Mouse (Mus musculus) left cerebral cortex, adult 18-20 months (tissue): ENCODE measurements at regions not wholly inside any gene's neighbourhood (a gene's known extent, or its start where the extent isn't known, plus 50 kb on each side); places are given as distances from the start of the nearest gene placed in this dataset.

ENCODE experiments used
- DNase-seq, 2 experiments: peaks; one replicate each; pipeline ENCODE4 v3.0.0; 2021 to 2022; ENCODE audit warnings: low spot score in 2 of 2, mixed read lengths in 1 of 2

DNA sequence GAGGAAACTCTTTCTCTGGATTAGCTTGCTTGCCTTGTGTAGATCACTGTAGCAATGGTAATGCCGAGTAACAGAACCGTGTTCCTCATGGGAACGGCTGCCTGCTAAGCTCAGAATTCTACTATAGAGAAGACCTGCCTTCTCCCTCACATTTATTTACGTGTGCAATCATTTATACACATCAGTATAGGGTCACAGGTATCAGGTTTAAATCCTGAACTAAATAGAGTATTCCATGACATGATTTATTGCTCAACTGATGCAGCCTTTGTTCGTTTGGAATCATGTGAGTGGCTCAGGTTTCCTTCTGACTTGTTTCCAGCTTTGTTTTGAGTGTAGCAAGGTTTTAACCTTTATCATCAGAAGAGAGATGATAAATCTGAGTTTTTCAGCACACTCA lies 329.4 kb downstream of the Galc start:
- DNase-seq: no peak

DNA sequence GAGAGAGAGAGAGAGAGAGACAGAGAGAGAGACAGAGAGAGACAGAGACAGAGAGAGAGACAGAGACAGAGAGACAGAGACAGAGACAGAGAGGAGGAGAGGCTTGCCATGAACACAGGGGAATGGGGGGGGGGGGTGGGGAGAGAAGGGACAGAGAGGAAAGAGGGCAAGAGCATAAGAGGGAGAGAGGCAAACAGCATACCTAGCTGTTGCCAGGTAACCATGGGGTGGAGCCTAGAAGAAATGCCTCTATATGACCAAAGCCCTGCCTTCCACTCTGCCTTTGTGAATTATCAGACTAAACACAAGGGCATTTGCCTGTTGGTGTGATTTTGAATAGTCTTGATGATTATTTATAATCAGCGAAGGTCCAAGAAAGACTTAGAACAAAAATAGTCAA lies 332.2 kb downstream of the Galc start:
- DNase-seq: no peak

- DNase-seq: no peak
These were observed 337.7 kb downstream of the Galc start for GRCm38 (mm10) chr12:97921349-97922264.

- peak in 1 of 2 experiments; percentile 9 for DNase-seq
These were observed 340.8 kb downstream of the Galc start for GRCm38 (mm10) chr12:97918416-97918815.

DNA sequence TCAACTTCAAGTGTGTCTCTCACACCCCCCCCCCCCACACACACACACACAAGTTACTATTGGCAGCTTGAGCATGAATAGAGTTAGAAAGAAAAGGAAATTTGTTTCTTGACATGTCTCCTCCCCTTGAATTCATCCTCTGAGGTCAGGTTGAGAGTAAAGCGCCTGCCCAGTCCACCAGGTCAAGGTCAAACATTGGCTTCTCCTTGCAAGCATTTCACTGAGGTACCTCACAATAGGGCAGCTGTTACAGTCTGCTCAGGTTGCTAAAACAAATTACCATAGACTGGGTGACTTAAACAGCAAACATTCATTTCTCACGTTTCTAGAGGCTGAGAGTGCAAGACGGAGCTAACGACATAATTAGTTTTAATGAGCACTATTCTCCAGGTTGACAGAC lies 344.2 kb downstream of the Galc start:
- no peak for DNase-seq

DNA sequence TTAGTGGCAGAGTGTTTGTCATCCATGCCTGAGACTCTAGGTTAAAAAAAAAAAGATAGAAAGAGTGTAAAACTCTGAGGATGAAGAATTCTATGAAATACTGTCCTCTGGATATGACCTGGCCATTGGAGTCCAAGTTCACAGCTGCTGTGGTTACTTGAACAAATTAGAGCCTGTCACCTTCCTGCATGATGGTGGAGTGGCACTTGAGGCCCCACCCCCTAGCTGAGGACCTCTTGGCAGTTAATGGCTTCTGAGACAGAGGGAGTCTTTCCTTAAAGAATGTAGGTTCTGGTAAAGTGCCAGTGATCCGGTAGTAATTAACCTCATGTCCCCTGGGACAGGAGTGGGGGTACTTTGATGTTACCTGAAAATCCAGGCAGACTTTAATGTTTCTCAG lies 346.5 kb downstream of the Galc start:
- DNase-seq: no peak

DNA sequence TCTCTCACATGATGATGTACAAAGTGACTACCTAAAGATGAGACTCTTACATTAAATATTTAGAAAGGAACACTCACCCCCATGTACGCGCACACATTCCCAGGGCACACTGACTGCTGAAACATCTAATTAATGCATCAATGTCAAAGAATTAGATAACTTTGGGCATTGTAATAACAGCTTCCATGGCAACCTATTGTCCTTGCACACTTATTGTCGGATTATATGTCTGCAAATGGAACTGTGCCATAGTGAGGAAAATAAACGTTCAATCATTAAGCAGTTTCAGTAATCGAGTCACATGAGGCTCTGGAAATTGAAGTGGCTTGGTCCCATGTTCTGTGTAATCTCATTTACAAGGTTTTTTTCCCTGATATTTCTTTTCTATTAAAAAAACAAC lies 360.0 kb downstream of the Galc start:
- no peak for DNase-seq

GRCm38 (mm10) chr12:97898178-97898577 lies 361.1 kb downstream of the Galc start:
- DNase-seq: no peak

- DNase-seq: no peak
These were observed 363.3 kb downstream of the Galc start for GRCm38 (mm10) chr12:97895981-97896380.

DNA sequence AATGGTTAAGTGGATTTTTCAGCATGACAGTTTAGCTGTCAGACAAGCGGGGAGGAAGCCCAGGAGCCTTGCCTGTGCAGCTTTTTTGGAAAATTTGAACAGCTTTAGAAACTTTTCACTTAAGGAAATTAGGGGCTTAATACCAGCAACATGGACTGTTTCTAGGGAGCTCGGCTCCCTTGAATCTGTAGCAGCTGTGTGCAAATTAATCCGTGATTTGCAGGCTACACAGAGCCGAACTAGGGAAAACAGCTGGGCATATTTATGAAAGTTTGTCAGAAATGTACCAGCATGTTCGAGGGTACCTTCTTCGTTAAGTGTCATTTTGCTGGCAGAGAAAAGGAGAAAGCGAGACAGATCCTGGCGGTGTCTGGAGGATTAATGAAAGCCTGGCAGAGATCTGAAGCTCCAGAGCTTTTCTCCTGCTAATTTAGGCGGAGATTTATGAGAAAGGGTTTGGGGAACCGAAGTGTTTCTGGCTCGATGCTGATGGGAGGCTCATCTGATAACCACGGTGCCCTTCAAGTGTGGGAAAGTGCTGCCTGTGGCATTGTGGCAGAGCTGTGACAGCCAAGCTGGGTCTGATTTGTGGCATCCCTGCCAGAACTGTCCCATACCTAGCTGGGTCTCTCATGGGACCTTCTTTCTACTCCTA lies 370.3 kb downstream of the Galc start:
- no peak for DNase-seq

GRCm38 (mm10) chr12:97888291-97888800 lies 370.9 kb downstream of the Galc start:
- DNase-seq: no peak

DNA sequence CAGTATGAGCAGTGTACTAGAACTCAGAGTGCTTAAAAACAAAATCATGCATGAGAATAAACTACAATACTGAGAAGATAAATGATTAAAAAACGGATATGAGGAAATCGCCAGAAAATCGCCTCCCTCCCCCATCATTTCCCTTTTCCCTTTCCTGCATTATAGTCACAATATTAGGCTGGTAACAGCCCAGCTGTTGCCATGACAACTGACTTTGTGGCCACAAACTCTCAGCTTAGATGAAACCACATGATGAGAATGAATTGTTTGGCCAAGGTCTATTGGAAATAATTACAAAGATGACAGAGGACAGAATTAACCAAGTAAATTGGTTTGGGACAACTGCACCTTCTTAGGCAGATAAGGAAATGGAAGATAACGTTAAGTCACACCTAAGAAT lies 376.8 kb downstream of the Galc start:
- no peak for DNase-seq

- peak; percentile 82 to 91 for DNase-seq
These were observed 386.9 kb downstream of the Galc start for GRCm38 (mm10) chr12:97872391-97872790.

DNA sequence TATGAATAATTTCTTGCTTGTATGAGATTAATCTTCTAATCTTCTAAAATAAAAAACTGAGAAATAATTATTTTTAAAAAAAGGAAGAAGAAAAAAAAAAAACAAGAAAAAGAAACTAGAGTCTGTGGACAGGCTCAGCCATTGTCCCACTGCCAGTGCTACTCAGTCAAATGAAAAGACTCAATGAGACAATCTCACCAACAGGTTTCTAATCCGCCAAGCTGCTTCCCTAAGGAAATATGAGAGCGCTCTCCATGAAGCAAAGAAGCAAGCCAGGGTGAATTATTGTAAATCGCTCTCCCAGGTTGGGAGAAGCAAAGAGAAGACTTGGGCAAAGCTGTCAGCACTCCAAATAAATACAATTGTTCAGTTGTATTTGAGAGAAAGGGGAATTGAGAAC lies 396.3 kb downstream of the Galc start:
- no peak for DNase-seq

- peak; percentile 38 to 68 for DNase-seq
These were observed 422.9 kb downstream of the Galc start for GRCm38 (mm10) chr12:97836202-97836908.

DNA sequence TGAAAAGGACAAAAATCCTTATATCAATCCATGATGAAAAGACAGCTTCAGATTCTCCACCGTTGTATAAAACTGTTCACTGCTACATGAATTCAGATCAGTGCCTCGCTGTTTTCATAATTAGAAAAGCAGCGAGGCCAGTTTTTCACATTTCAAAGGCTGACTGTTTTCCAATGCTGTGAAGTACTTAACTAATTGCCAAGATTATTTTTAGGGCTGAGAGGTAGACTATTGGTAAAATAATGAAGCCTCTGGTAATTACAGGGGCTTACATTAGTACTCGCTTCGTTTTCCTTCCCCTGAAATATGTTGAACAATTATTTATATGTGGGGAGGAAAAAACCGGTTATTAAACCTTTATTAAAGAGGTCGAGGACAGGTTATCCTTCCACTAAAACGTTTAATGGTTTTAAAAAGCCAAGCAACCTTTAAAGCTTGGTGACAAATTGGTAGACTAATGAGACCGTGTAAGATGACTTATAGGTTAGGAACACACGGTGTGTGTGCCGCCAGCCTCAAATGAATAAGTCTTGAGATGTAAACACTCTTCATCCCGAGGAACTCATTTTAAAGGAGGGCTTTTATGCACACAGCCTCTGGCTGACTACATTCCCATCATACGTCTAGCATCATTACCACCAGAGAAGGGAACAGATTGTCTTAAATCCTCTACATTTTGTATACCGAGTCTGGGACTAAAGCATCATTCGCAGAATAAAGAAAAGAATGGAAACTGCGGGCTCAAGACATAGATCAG lies 465.7 kb downstream of the Galc start:
- DNase-seq: no peak

GRCm38 (mm10) chr12:97783476-97783875 lies 475.8 kb downstream of the Galc start:
- DNase-seq: no peak

GRCm38 (mm10) chr12:97759116-97759515 lies 500.1 kb downstream of the Galc start:
- DNase-seq: no peak

DNA sequence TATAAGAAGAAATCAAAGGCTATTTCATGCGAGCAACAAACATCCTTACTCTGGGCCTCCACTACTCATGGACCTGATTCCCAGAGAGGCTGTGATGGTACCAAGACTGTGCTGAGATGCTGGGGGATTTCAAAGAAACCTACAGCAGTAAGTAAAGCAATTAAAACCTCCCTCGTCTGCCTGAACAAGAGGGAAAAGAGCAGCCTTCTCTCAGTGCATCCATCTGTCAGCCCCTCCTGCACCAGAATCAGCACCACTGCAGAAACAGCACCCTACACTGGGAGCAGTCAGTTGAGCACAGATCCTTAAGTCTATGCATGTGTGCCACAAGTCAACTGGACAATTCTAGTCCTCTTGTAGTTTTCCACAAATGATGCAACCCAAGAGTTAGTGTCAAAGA lies 500.6 kb downstream of the Galc start:
- DNase-seq: peak in 1 of 2 experiments; percentile 15

DNA sequence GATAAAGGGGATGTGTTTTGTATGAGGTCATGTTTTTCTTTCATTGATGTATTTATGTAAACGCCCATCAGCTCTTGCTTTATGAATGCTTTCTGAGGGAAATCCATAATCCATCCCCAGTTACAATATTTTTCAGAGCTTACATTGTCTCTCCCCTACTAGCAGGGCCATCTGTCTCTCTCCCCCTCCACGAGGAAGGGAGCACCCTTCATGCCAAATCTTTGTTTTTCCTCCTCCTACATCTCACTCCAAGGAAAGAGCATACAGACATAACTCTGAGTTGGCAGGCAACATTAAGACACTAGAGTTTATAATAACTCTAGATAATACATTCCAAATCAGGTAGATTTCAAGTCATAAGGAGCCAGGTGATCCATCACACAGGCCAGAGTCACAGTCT lies 509.1 kb downstream of the Galc start:
- peak; percentile 18 to 41 for DNase-seq

- no peak for DNase-seq
These were observed 518.3 kb downstream of the Galc start for GRCm38 (mm10) chr12:97740927-97741326.
